ENCODE assay signal across 14 mouse cellular contexts in the genomic region with DNA sequence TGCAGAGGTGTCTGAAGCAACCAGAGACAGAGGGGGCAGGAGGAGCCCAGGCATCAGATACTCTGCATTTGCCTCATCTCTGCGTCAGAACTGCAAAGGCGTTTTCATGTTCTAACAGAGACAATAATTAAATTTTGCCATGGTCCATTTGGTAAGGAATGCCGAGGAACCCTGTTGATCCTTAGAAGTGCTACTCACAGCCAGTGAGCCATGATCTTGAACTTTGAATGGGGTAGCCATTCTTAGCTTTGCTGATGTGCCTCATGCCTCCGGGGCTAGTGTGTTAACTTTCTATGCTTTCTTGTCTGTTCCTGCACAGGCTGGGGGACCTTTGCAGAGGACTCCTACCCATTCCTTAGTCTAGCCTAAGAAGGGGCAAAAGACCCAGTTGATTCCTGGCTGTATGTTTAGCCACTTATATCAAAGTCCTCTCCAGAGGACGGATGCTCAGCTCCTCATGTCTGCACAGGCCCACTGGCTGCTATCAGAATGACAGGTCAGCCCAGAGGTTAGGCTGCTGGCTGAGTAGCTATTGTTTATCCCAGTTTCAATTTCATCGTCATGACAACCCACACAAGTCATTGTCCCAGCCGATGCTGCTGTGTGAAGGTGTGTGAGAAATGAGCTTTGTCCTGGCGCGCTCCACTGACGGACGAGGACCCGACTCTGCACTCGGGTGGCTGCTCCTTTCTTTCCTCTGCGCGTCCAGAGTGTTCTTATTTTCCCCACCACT. TPM values are rescaled to one million over a fixed set of nuclear protein-coding genes. Genes with fewer than 3 reads are reported as not detected.
DNase-seq lines count a peak whose midpoint lies in the region; ATAC-seq lines count a peak whose summit lies in the region.
"Had no signal": no experiment of that assay in that cellular context is flagged by ENCODE, and none has a peak within 500 bp of the region (broad histone marks: within the 10 kb centered on the region; RNA-seq: fewer than 3 reads in every experiment).

No protein-coding gene starts in this region.

- H3K36me3 ChIP-seq in embryonic facial prominence, embryonic 14.5 days (ENCODE audit: control insufficient read depth, insufficient read depth, low read length), result no peaks in the 10 kb centered on the region
- no peaks in the 10 kb centered on the region for H3K36me3 ChIP-seq in midbrain, embryonic 13.5 days

- no peak overlapping the region for H3K4me3 ChIP-seq in embryonic facial prominence, embryonic 14.5 days (ENCODE audit: low read depth, low read length)
- H3K4me3 ChIP-seq in midbrain, embryonic 13.5 days (replicated peaks), result no peak overlapping the region

- peak; percentile 27 for DNase-seq in kidney, adult 9 months
- DNase-seq in kidney, adult 18-20 months, result no peak
- peak; percentile 68 for DNase-seq in embryo, embryonic 10.5 days (ENCODE audit: low spot score)
- peak; percentile 46 for DNase-seq in embryonic facial prominence, embryonic 14.5 days (ENCODE audit: low spot score)
- DNase-seq in left cerebral cortex, postnatal 10 days (ENCODE audit: extremely low spot score in 1 of 2, low spot score in 2 of 2), result no peak
- no peak for DNase-seq in natural killer cell, adult 2 months (ENCODE audit: low spot score in 2 of 2)
- DNase-seq: cerebellum, postnatal 36 days; gastrocnemius, postnatal 10 days; thymus, postnatal 36 days had no signal

- H3K4me2 ChIP-seq in embryonic facial prominence, embryonic 14.5 days (ENCODE audit: low read depth, low read length), result no peak overlapping the region
- 0 out of 2 replicates have a peak overlapping the region, but pooled peaks have one; percentile 9 for H3K4me2 ChIP-seq in midbrain, embryonic 13.5 days (replicated peaks)
- H3K4me2 ChIP-seq: liver, embryonic 11.5 days had no signal

- WGBS in embryonic facial prominence, embryonic 14.5 days, result 47% methylated on average over 15 of the region's 15 CpGs
- 11% methylated on average over 15 of the region's 15 CpGs for WGBS in midbrain, embryonic 13.5 days

- H3K9ac ChIP-seq in embryonic facial prominence, embryonic 14.5 days (ENCODE audit: low read depth, low read length), result no peak overlapping the region
- H3K9ac ChIP-seq in midbrain, embryonic 13.5 days (replicated peaks), result no peak overlapping the region

- intact Hi-C loops in left cerebral cortex, postnatal 10 days (cut with DNase I), result no loop called here

- no peaks in the 10 kb centered on the region; the same call in 1 of the 2 replicates for H3K4me1 ChIP-seq in embryonic facial prominence, embryonic 14.5 days (ENCODE audit: control insufficient read depth, insufficient read depth, low read length)
- H3K4me1 ChIP-seq in midbrain, embryonic 13.5 days (replicated peaks), result peaks cover 14% of the 10 kb centered on the region

- H3K9me3 ChIP-seq in embryonic facial prominence, embryonic 14.5 days (ENCODE audit: control insufficient read depth, low read length), result no peaks in the 10 kb centered on the region
- H3K9me3 ChIP-seq in midbrain, embryonic 13.5 days, result no peaks in the 10 kb centered on the region

- H3K27me3 ChIP-seq in embryonic facial prominence, embryonic 14.5 days (replicated peaks; ENCODE audit: control insufficient read depth, insufficient read depth, low read length), result no peaks in the 10 kb centered on the region
- H3K27me3 ChIP-seq in midbrain, embryonic 13.5 days, result peaks cover 5% of the 10 kb centered on the region; the same call in 1 of the 2 replicates

- ATAC-seq in embryonic facial prominence, embryonic 14.5 days (ENCODE audit: low read depth), result peak; percentile 30; the same call in 1 of the 2 replicates
- ATAC-seq in midbrain, embryonic 13.5 days, result peak; percentile 27; the same call in 1 of the 2 replicates
- ATAC-seq: lung, postnatal 0 days had no signal

- no peak overlapping the region for H3K27ac ChIP-seq in embryonic facial prominence, embryonic 14.5 days (replicated peaks; ENCODE audit: low read depth, low read length)
- 0 out of 2 replicates have a peak overlapping the region, but pooled peaks have one; percentile 44 for H3K27ac ChIP-seq in midbrain, embryonic 13.5 days

RNA-seq across cellular contexts. Expression of a gene that starts 48.1 kb away (rescaled TPM):
- 37.1 and 43.5 TPM in 2 replicates for polyA plus RNA-seq in embryonic facial prominence, embryonic 14.5 days (2014; fragmentation: Nextera tagmentation; extraction: Ambion mirVana)
- 0.11 TPM in 1 of 2 replicates, not detected in the other for polyA plus RNA-seq in midbrain, embryonic 13.5 days (2015; fragmentation: Nextera tagmentation; extraction: Ambion mirVana)
- total RNA-seq in left cerebral cortex, postnatal 10 days (2021), result under 1 TPM; 0.28 to 0.36 TPM
- total RNA-seq: hematopoietic stem cell, adult 5-6 weeks; monocyte, adult 5-6 weeks had no signal
- polyA plus RNA-seq: liver, embryonic 11.5 days had no signal

Comparison
In these comparisons a context has a peak if more than half of its experiments do, and no peak if none do; other contexts are left out.
1. DNase-seq: peak in kidney, adult 9 months (single experiment), embryo, embryonic 10.5 days (single experiment) and embryonic facial prominence, embryonic 14.5 days (single experiment); none in kidney, adult 18-20 months (single experiment), left cerebral cortex, postnatal 10 days (0 of 2) and natural killer cell, adult 2 months (0 of 2).
2. RNA of a gene that starts 48.1 kb away (polyA plus RNA-seq): 37.1 to 43.5 TPM in embryonic facial prominence, embryonic 14.5 days; 0.11 TPM in midbrain, embryonic 13.5 days; every median in the first group is over 10 times any median in the second.